Mouse (Mus musculus): ENCODE results near the gene Bok.

GRCm38 (mm10) chr1:93703472-93704048 lies 18.1 kb downstream of the Bok start:
- TF ChIP-seq POLR2A (IDR thresholded peaks at IDR 0.05; ENCODE audit: insufficient read length, low read depth): no peak
- TF ChIP-seq MAX (IDR thresholded peaks at IDR 0.05; ENCODE audit: low read depth): no peak
- no peak for TF ChIP-seq MYOD1 (IDR thresholded peaks at IDR 0.05; ENCODE audit: control insufficient read depth in 1 of 3, insufficient read length in 2 of 3, low read depth in 2 of 3)
- no peak for TF ChIP-seq USF1 (IDR thresholded peaks at IDR 0.05; ENCODE audit: low read depth)
- TF ChIP-seq CEBPB (IDR thresholded peaks at IDR 0.05; ENCODE audit: insufficient read depth, poor library complexity, severe bottlenecking): no peak
- no peak for TF ChIP-seq TCF3 (IDR thresholded peaks at IDR 0.05; ENCODE audit: insufficient read length, low read depth)
- no peak for TF ChIP-seq POLR2AphosphoS2 (IDR thresholded peaks at IDR 0.05; ENCODE audit: insufficient read length, low read depth)
- TF ChIP-seq TCF12 (IDR thresholded peaks at IDR 0.05; ENCODE audit: insufficient read depth, poor library complexity, severe bottlenecking): no peak
- no peak for TF ChIP-seq SRF (IDR thresholded peaks at IDR 0.05; ENCODE audit: control insufficient read depth, insufficient read length, low read depth)
- TF ChIP-seq MYOG (IDR thresholded peaks at IDR 0.05; ENCODE audit: control insufficient read depth in 1 of 3, insufficient read depth in 1 of 3, insufficient read length in 2 of 3, low read depth in 2 of 3): no peak
- no peak for TF ChIP-seq REST (IDR thresholded peaks at IDR 0.05; ENCODE audit: insufficient read depth, insufficient read length)
